Mouse (Mus musculus): Measurements from ENCODE around the gene Phkg2. TPM values are rescaled to one million over a fixed set of nuclear protein-coding genes. Genes with fewer than 3 reads are reported as not detected.
A peak's percentile ranks its signal among the peaks of the same experiment; 100 is the strongest.

The Phkg2 gene
- polyA plus RNA-seq, 1 experiment = 143 TPM

GRCm38 (mm10) chr7:127600612-127601011 is 27.5 kb downstream of the Phkg2 start:
- H3K27ac ChIP-seq (ENCODE audit: insufficient read depth, low read length) = no peak overlapping the region
- no peaks in the 10 kb centered on the region for H3K4me1 ChIP-seq (ENCODE audit: control insufficient read depth, insufficient read depth, low read length)
- TF ChIP-seq POLR2A (IDR thresholded peaks at IDR 0.05; ENCODE audit: extremely low read depth, insufficient read depth, low read length) = no peak
- TF ChIP-seq CTCF (IDR thresholded peaks at IDR 0.05; ENCODE audit: extremely low read depth, insufficient read depth, low read length) = no peak
- H3K4me3 ChIP-seq (ENCODE audit: insufficient read depth, low read length) = no peak overlapping the region

GRCm38 (mm10) chr7:127601735-127602134 is 28.6 kb downstream of the Phkg2 start:
- Histone ChIP-seq H3K4me1 (ENCODE audit: control insufficient read depth, insufficient read depth, low read length) (no peaks in the 10 kb centered on the region), H3K4me3 (ENCODE audit: insufficient read depth, low read length) (no peak overlapping the region), H3K27ac (ENCODE audit: insufficient read depth, low read length) (no peak overlapping the region)
- TF ChIP-seq POLR2A (IDR thresholded peaks at IDR 0.05; ENCODE audit: extremely low read depth, insufficient read depth, low read length) (no peak), CTCF (IDR thresholded peaks at IDR 0.05; ENCODE audit: extremely low read depth, insufficient read depth, low read length) (no peak)

- Histone ChIP-seq H3K4me1 (ENCODE audit: control insufficient read depth, insufficient read depth, low read length) (no peaks in the 10 kb centered on the region), H3K4me3 (ENCODE audit: insufficient read depth, low read length) (no peak overlapping the region), H3K27ac (ENCODE audit: insufficient read depth, low read length) (no peak overlapping the region)
- TF ChIP-seq CTCF (IDR thresholded peaks at IDR 0.05; ENCODE audit: extremely low read depth, insufficient read depth, low read length) (no peak), POLR2A (IDR thresholded peaks at IDR 0.05; ENCODE audit: extremely low read depth, insufficient read depth, low read length) (no peak)
These were observed 29.8 kb downstream of the Phkg2 start for GRCm38 (mm10) chr7:127602903-127603302.

- no peak for TF ChIP-seq CTCF (IDR thresholded peaks at IDR 0.05; ENCODE audit: extremely low read depth, insufficient read depth, low read length)
- TF ChIP-seq POLR2A (IDR thresholded peaks at IDR 0.05; ENCODE audit: extremely low read depth, insufficient read depth, low read length) = 0 out of 2 replicates have a peak, but pooled peaks have one; percentile 22
- Histone ChIP-seq H3K27ac (ENCODE audit: insufficient read depth, low read length) (no peak overlapping the region), H3K4me1 (ENCODE audit: control insufficient read depth, insufficient read depth, low read length) (no peaks in the 10 kb centered on the region), H3K4me3 (ENCODE audit: insufficient read depth, low read length) (no peak overlapping the region)
These were observed 31.1 kb downstream of the Phkg2 start for GRCm38 (mm10) chr7:127604256-127604655.

DNA sequence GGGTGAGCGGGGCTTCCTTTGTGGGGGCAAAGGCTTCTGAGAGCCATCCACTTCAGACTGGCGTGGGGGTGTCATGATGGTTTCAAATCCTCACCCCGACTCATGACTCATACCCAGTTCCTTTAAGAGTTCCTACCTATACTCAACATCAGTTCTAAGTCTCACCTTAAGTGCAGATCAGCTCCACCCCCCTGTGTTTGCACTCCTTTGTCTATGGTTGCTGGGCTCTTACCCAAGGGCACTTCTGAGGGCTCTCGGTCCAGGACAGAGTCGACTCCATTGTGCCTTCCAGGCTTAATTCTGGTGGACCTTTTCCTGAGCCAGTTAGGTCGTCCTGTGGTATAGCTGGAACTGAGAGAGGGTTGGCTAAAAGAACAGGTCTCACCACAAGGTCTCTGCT is 34.0 kb downstream of the Phkg2 start:
- TF ChIP-seq CTCF (IDR thresholded peaks at IDR 0.05; ENCODE audit: extremely low read depth, insufficient read depth, low read length) = no peak
- no peak for TF ChIP-seq POLR2A (IDR thresholded peaks at IDR 0.05; ENCODE audit: extremely low read depth, insufficient read depth, low read length)

DNA sequence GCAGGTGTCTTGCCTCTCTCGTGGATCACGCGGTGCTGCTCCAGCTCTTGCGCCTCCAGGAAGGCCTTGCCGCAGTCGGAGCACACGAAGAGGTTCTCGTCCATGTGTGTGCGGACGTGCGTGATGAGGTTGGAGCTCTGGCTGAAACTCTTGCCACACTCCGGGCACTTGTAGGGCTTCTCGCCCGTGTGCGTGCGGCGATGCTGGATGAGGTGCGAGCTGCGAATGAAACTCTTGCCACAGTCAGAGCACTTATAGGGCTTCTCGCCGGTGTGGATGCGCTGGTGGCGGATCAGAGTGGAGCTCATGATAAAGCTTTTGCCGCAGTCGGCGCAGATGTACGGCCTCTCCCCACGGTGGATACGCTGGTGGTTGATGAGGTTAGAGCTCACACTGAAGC is 37.9 kb downstream of the Phkg2 start:
- TF ChIP-seq CTCF (IDR thresholded peaks at IDR 0.05; ENCODE audit: extremely low read depth, insufficient read depth, low read length) (no peak), POLR2A (IDR thresholded peaks at IDR 0.05; ENCODE audit: extremely low read depth, insufficient read depth, low read length) (no peak)
- Histone ChIP-seq H3K4me1 (ENCODE audit: control insufficient read depth, insufficient read depth, low read length) (peaks cover 1% of the 10 kb centered on the region; the same call in 1 of the 2 replicates), H3K4me3 (ENCODE audit: insufficient read depth, low read length) (no peak overlapping the region), H3K27ac (ENCODE audit: insufficient read depth, low read length) (no peak overlapping the region)

More for the DNA sequence above, 34.0 kb downstream of the Phkg2 start:
- H3K4me1 ChIP-seq (ENCODE audit: control insufficient read depth, insufficient read depth, low read length) = no peaks in the 10 kb centered on the region
- H3K27ac ChIP-seq (ENCODE audit: insufficient read depth, low read length) = no peak overlapping the region
- no peak overlapping the region for H3K4me3 ChIP-seq (ENCODE audit: insufficient read depth, low read length)

DNA sequence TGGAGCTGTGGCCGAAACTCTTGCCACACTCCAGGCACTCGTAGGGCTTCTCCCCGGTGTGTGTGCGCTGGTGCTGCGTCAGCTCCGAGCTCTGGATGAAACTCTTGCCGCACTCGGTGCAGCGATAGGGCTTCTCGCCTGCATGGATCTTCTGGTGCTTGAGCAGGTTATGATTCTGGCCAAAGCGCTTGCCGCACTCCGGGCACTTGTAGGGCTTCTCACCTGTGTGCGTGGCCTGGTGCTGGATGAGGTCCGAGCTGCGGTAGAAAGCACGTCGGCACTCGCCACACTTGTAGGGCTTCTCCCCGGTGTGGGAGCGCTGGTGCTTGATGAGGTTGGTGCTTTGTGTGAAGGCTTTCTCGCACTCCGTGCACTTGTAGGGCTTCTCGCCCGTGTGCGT is 38.4 kb downstream of the Phkg2 start:
- Histone ChIP-seq H3K4me3 (ENCODE audit: insufficient read depth, low read length) (no peak overlapping the region), H3K27ac (ENCODE audit: insufficient read depth, low read length) (no peak overlapping the region), H3K4me1 (ENCODE audit: control insufficient read depth, insufficient read depth, low read length) (peaks cover 1% of the 10 kb centered on the region; the same call in 1 of the 2 replicates)
- TF ChIP-seq CTCF (IDR thresholded peaks at IDR 0.05; ENCODE audit: extremely low read depth, insufficient read depth, low read length) (no peak), POLR2A (IDR thresholded peaks at IDR 0.05; ENCODE audit: extremely low read depth, insufficient read depth, low read length) (no peak)

GRCm38 (mm10) chr7:127613501-127613900 is 40.4 kb downstream of the Phkg2 start:
- Histone ChIP-seq H3K27ac (ENCODE audit: insufficient read depth, low read length) (no peak overlapping the region), H3K4me3 (ENCODE audit: insufficient read depth, low read length) (0 out of 2 replicates have a peak overlapping the region, but pooled peaks have one; percentile 64), H3K4me1 (ENCODE audit: control insufficient read depth, insufficient read depth, low read length) (peaks cover 1% of the 10 kb centered on the region; the same call in 1 of the 2 replicates)
- TF ChIP-seq CTCF (IDR thresholded peaks at IDR 0.05; ENCODE audit: extremely low read depth, insufficient read depth, low read length) (no peak), POLR2A (IDR thresholded peaks at IDR 0.05; ENCODE audit: extremely low read depth, insufficient read depth, low read length) (no peak)

GRCm38 (mm10) chr7:127614091-127614490 is 41.0 kb downstream of the Phkg2 start:
- no peak for TF ChIP-seq CTCF (IDR thresholded peaks at IDR 0.05; ENCODE audit: extremely low read depth, insufficient read depth, low read length)
- no peak for TF ChIP-seq POLR2A (IDR thresholded peaks at IDR 0.05; ENCODE audit: extremely low read depth, insufficient read depth, low read length)
- H3K27ac ChIP-seq (ENCODE audit: insufficient read depth, low read length) = no peak overlapping the region
- H3K4me1 ChIP-seq (ENCODE audit: control insufficient read depth, insufficient read depth, low read length) = peaks cover 1% of the 10 kb centered on the region; the same call in 1 of the 2 replicates
- peak overlapping the region; percentile 64 for H3K4me3 ChIP-seq (ENCODE audit: insufficient read depth, low read length)

DNA sequence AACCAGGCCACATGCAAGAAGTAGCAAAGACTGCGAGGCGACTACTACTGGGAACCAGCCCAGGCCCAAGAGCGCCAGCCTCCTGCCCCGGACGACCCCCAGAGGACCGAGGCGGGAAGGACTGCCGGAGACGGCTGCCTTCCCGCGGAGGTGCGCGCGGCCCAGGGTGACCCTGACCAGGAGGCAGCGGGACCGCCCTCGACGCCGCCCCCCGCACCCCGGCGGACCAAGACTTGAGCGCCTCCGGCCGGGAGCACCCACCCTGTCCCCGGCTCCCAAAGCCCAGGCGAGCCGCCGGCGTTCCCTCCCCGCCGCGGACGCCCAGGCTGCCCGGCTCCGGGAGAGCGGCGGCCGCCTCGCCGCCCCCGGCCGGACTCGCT is 41.4 kb downstream of the Phkg2 start:
- Histone ChIP-seq H3K4me1 (ENCODE audit: control insufficient read depth, insufficient read depth, low read length) (peaks cover 1% of the 10 kb centered on the region; the same call in 1 of the 2 replicates), H3K27ac (ENCODE audit: insufficient read depth, low read length) (no peak overlapping the region), H3K4me3 (ENCODE audit: insufficient read depth, low read length) (peak overlapping the region; percentile 64)
- TF ChIP-seq CTCF (IDR thresholded peaks at IDR 0.05; ENCODE audit: extremely low read depth, insufficient read depth, low read length) = no peak
- no peak for TF ChIP-seq POLR2A (IDR thresholded peaks at IDR 0.05; ENCODE audit: extremely low read depth, insufficient read depth, low read length)

All from cortical plate, adult 2 months (tissue).